8 mouse cellular contexts compared by ENCODE assay signal in genomic region chr13:115230494-115230893, GRCm38 (mm10).
DNase-seq lines count a peak whose midpoint lies in the region; ATAC-seq and TF ChIP-seq lines count a peak whose summit lies in the region.
"Had no signal": no experiment of that assay in that cellular context is flagged by ENCODE, and none has a peak within 500 bp of the region (broad histone marks: within the 10 kb centered on the region; RNA-seq: fewer than 3 reads in every experiment).

No protein-coding gene starts in this region.

- peak; percentile 68 for TF ChIP-seq CTCF in cortical plate, adult 2 months (IDR thresholded peaks at IDR 0.05; ENCODE audit: extremely low read depth, insufficient read depth, low read length)
- peak; percentile 90 for TF ChIP-seq CTCF in heart, postnatal 0 days (IDR thresholded peaks at IDR 0.05; ENCODE audit: low read depth)
- peak; percentile 87 for TF ChIP-seq CTCF in lung, postnatal 0 days (IDR thresholded peaks at IDR 0.05)

- ATAC-seq in heart, postnatal 0 days (ENCODE audit: insufficient read depth, low read depth), result no peak
- ATAC-seq in lung, postnatal 0 days, result no peak

- WGBS in heart, postnatal 0 days, result 26% methylated on average over 13 of the region's 13 CpGs
- 23% methylated on average over 13 of the region's 13 CpGs for WGBS in lung, postnatal 0 days

- peak; percentile 55 for DNase-seq in CD4-positive, CD25-positive, alpha-beta regulatory T cell, adult 2 months (ENCODE audit: low read depth, low spot score)
- peak; percentile 36 for DNase-seq in MEL-GATA-1-ER (ENCODE audit: extremely low read depth, low read depth)
- DNase-seq in heart, postnatal 0 days (ENCODE audit: low spot score), result peak; percentile 64
- peak; percentile 20 to 75 for DNase-seq in layer of hippocampus, adult 18-20 months (ENCODE audit: low spot score in 2 of 2)
- peak; percentile 75 for DNase-seq in lung, postnatal 0 days (ENCODE audit: low spot score)
- peak; percentile 68 for DNase-seq in retina, postnatal 7 days (ENCODE audit: low read depth, low spot score)

- no peaks in the 10 kb centered on the region for H3K36me3 ChIP-seq in heart, postnatal 0 days (replicated peaks; ENCODE audit: control insufficient read depth, insufficient read depth, low read length)
- no peaks in the 10 kb centered on the region for H3K36me3 ChIP-seq in lung, postnatal 0 days (ENCODE audit: insufficient read depth, low read length)
- H3K36me3 ChIP-seq: limb, embryonic 15.5 days had no signal

- TF ChIP-seq EP300 in heart, postnatal 0 days (IDR thresholded peaks at IDR 0.05; ENCODE audit: low read depth), result no peak
- TF ChIP-seq EP300 in lung, postnatal 0 days (IDR thresholded peaks at IDR 0.05), result no peak

- no peaks in the 10 kb centered on the region for H3K27me3 ChIP-seq in heart, postnatal 0 days (ENCODE audit: control insufficient read depth, insufficient read depth, low read length)
- H3K27me3 ChIP-seq in lung, postnatal 0 days (replicated peaks; ENCODE audit: insufficient read depth, low read length), result no peaks in the 10 kb centered on the region
- H3K27me3 ChIP-seq: limb, embryonic 15.5 days had no signal

- H3K27ac ChIP-seq in cortical plate, adult 2 months (ENCODE audit: insufficient read depth, low read length), result no peak overlapping the region
- no peak overlapping the region for H3K27ac ChIP-seq in heart, postnatal 0 days (ENCODE audit: low read depth)
- H3K27ac ChIP-seq in lung, postnatal 0 days (ENCODE audit: low read length), result no peak overlapping the region
- H3K27ac ChIP-seq: limb, embryonic 15.5 days had no signal

- no peaks in the 10 kb centered on the region; the same call in 1 of the 2 replicates for H3K4me1 ChIP-seq in cortical plate, adult 2 months (ENCODE audit: control insufficient read depth, insufficient read depth, low read length)
- peaks cover 8% of the 10 kb centered on the region; the same call in 1 of the 2 replicates for H3K4me1 ChIP-seq in heart, postnatal 0 days (ENCODE audit: control insufficient read depth, insufficient read depth)
- no peaks in the 10 kb centered on the region for H3K4me1 ChIP-seq in lung, postnatal 0 days (ENCODE audit: insufficient read depth, low read depth, low read length)
- H3K4me1 ChIP-seq: limb, embryonic 15.5 days had no signal

- no peak for TF ChIP-seq POLR2A in cortical plate, adult 2 months (IDR thresholded peaks at IDR 0.05; ENCODE audit: extremely low read depth, insufficient read depth, low read length)

- H3K9ac ChIP-seq in heart, postnatal 0 days (replicated peaks; ENCODE audit: low read depth, low read length), result no peak overlapping the region
- no peak overlapping the region for H3K9ac ChIP-seq in lung, postnatal 0 days (replicated peaks; ENCODE audit: low read depth)
- H3K9ac ChIP-seq: limb, embryonic 15.5 days had no signal

- H3K4me2 ChIP-seq in heart, postnatal 0 days (ENCODE audit: low read depth, low read length), result no peak overlapping the region
- no peak overlapping the region for H3K4me2 ChIP-seq in lung, postnatal 0 days (replicated peaks; ENCODE audit: low read depth, low read length)
- H3K4me2 ChIP-seq: limb, embryonic 15.5 days had no signal

- H3K4me3 ChIP-seq in cortical plate, adult 2 months (ENCODE audit: insufficient read depth, low read length), result no peak overlapping the region
- no peak overlapping the region for H3K4me3 ChIP-seq in heart, postnatal 0 days (ENCODE audit: low read depth, low read length)
- H3K4me3 ChIP-seq in lung, postnatal 0 days (ENCODE audit: low read depth, low read length), result no peak overlapping the region
- H3K4me3 ChIP-seq: limb, embryonic 15.5 days had no signal

- H3K9me3 ChIP-seq in heart, postnatal 0 days (replicated peaks; ENCODE audit: control insufficient read depth, low read length), result no peaks in the 10 kb centered on the region
- no peaks in the 10 kb centered on the region for H3K9me3 ChIP-seq in lung, postnatal 0 days (ENCODE audit: low read length)
- H3K9me3 ChIP-seq: limb, embryonic 15.5 days had no signal
